In genomic region chr1:72187486-72187885, GRCm38 (mm10) we compare ENCODE assay signal across 14 mouse cellular contexts. TPM values are rescaled to one million over a fixed set of nuclear protein-coding genes. Genes with fewer than 3 reads are reported as not detected.
DNase-seq lines count a peak whose midpoint lies in the region; ATAC-seq and TF ChIP-seq lines count a peak whose summit lies in the region.
"Had no signal": no experiment of that assay in that cellular context is flagged by ENCODE, and none has a peak within 500 bp of the region (broad histone marks: within the 10 kb centered on the region; RNA-seq: fewer than 3 reads in every experiment).

No protein-coding gene starts in this region.

- no peak overlapping the region for H3K9ac ChIP-seq in embryonic facial prominence, embryonic 15.5 days
- H3K9ac ChIP-seq in limb, embryonic 15.5 days: no peak overlapping the region
- H3K9ac ChIP-seq: forebrain, embryonic 12.5 days; lung, embryonic 15.5 days had no signal

- intact Hi-C loops in gastrocnemius, postnatal 36 days (cut with DNase I): no loop called here
- intact Hi-C loops in left cerebral cortex, adult 2 months (cut with DNase I): no loop called here
- intact Hi-C loops in heart, postnatal 36 days (cut with DNase I): no loop called here

- 50% methylated on average over 10 of the region's 10 CpGs for WGBS in embryonic facial prominence, embryonic 15.5 days
- WGBS in limb, embryonic 15.5 days: 37% methylated on average over 10 of the region's 10 CpGs

- no peak for ATAC-seq in embryonic facial prominence, embryonic 15.5 days (ENCODE audit: insufficient number of reproducible peaks, low FRiP score, low TSS enrichment, low read depth)
- ATAC-seq in limb, embryonic 15.5 days (ENCODE audit: insufficient number of reproducible peaks, low FRiP score, low TSS enrichment, low read depth): peak; percentile 53; the same call in 1 of the 2 replicates

- no peak for TF ChIP-seq CTCF in left cerebral cortex, adult 2 months (IDR thresholded peaks at IDR 0.05)

- H3K4me3 ChIP-seq in left cerebral cortex, adult 2 months: peak overlapping the region; percentile 31
- H3K4me3 ChIP-seq in embryonic facial prominence, embryonic 15.5 days (replicated peaks): 0 out of 2 replicates have a peak overlapping the region, but pooled peaks have one; percentile 5
- H3K4me3 ChIP-seq in limb, embryonic 15.5 days: peak overlapping the region; percentile 12; the same call in 1 of the 2 replicates
- H3K4me3 ChIP-seq: forebrain, embryonic 12.5 days; lung, embryonic 15.5 days had no signal

- H3K9me3 ChIP-seq in embryonic facial prominence, embryonic 15.5 days (replicated peaks): no peaks in the 10 kb centered on the region
- H3K9me3 ChIP-seq in limb, embryonic 15.5 days: no peaks in the 10 kb centered on the region
- H3K9me3 ChIP-seq: forebrain, embryonic 12.5 days; lung, embryonic 15.5 days had no signal

- peak; percentile 54 for DNase-seq in gastrocnemius, adult 18-20 months (ENCODE audit: low spot score)
- no peak for DNase-seq in gastrocnemius, postnatal 36 days
- no peak for DNase-seq in left cerebral cortex, adult 2 months (ENCODE audit: extremely low spot score in 1 of 2, low spot score in 2 of 2)
- DNase-seq in left cerebral cortex, adult 11 months (ENCODE audit: low spot score): no peak
- no peak for DNase-seq in heart, postnatal 36 days
- DNase-seq in embryo, embryonic 10.5 days (ENCODE audit: low spot score): no peak
- DNase-seq: cerebellum, adult 2 months; right cerebral cortex, postnatal 4 days; thymus, postnatal 14 days had no signal

- H3K36me3 ChIP-seq in embryonic facial prominence, embryonic 15.5 days: no peaks in the 10 kb centered on the region
- H3K36me3 ChIP-seq in limb, embryonic 15.5 days: no peaks in the 10 kb centered on the region
- H3K36me3 ChIP-seq: forebrain, embryonic 12.5 days; lung, embryonic 15.5 days had no signal

- no peaks in the 10 kb centered on the region for H3K27me3 ChIP-seq in embryonic facial prominence, embryonic 15.5 days
- H3K27me3 ChIP-seq in limb, embryonic 15.5 days: no peaks in the 10 kb centered on the region
- H3K27me3 ChIP-seq: forebrain, embryonic 12.5 days; lung, embryonic 15.5 days had no signal

- H3K4me1 ChIP-seq in embryonic facial prominence, embryonic 15.5 days: peaks cover 16% of the 10 kb centered on the region
- H3K4me1 ChIP-seq in limb, embryonic 15.5 days: peaks cover 16% of the 10 kb centered on the region

- no peak overlapping the region for H3K27ac ChIP-seq in left cerebral cortex, adult 2 months
- H3K27ac ChIP-seq in embryonic facial prominence, embryonic 15.5 days (replicated peaks): no peak overlapping the region
- H3K27ac ChIP-seq in limb, embryonic 15.5 days: no peak overlapping the region
- H3K27ac ChIP-seq: forebrain, embryonic 12.5 days; lung, embryonic 15.5 days had no signal

- H3K4me2 ChIP-seq in embryonic facial prominence, embryonic 15.5 days (replicated peaks): peak overlapping the region; percentile 8; the same call in 1 of the 2 replicates
- H3K4me2 ChIP-seq in limb, embryonic 15.5 days: peak overlapping the region; percentile 24
- H3K4me2 ChIP-seq: forebrain, embryonic 12.5 days; lung, embryonic 15.5 days had no signal

RNA-seq across cellular contexts. Expression of gene Mreg, which starts 24.6 kb away (rescaled TPM):
- 10 to 100 TPM; 49.9 to 54.3 TPM for total RNA-seq in gastrocnemius, adult 18-20 months (2021)
- total RNA-seq in gastrocnemius, postnatal 36 days (2021): 10 to 100 TPM; 38.1 to 52.4 TPM
- 1 to 10 TPM; 4.1 to 4.9 TPM for total RNA-seq in left cerebral cortex, adult 2 months (2021)
- polyA plus RNA-seq in embryonic facial prominence, embryonic 15.5 days (2015; fragmentation: Nextera tagmentation; extraction: Ambion mirVana): 9.8 and 10.4 TPM in 2 replicates
- 5.4 and 5.6 TPM in 2 replicates for polyA plus RNA-seq in limb, embryonic 15.5 days (2015; fragmentation: Nextera tagmentation; extraction: Ambion mirVana)
- total RNA-seq in heart, postnatal 36 days (2021): 10 to 100 TPM; 34.5 to 35.5 TPM
- total RNA-seq: MEL had no signal

Comparison
In these comparisons a context has a peak if more than half of its experiments do, and no peak if none do; other contexts are left out.
1. RNA of gene Mreg, which starts 24.6 kb away (total RNA-seq): 49.9 to 54.3 TPM in gastrocnemius, adult 18-20 months, 38.1 to 52.4 TPM in gastrocnemius, postnatal 36 days and 34.5 to 35.5 TPM in heart, postnatal 36 days; 4.1 to 4.9 TPM in left cerebral cortex, adult 2 months; every median in the first group is over 4 times any median in the second.
2. Peak in every context shown above with its lines, with median percentiles within 50 percentile points of each other: H3K4me3 ChIP-seq.